Mouse (Mus musculus) layer of hippocampus, adult 9-11 months (tissue): ENCODE measurements around the gene Atf6b.

Experiments used
- DNase-seq: peaks from one replicate; pipeline ENCODE4 v3.0.0; 2022

The Atf6b gene

DNA sequence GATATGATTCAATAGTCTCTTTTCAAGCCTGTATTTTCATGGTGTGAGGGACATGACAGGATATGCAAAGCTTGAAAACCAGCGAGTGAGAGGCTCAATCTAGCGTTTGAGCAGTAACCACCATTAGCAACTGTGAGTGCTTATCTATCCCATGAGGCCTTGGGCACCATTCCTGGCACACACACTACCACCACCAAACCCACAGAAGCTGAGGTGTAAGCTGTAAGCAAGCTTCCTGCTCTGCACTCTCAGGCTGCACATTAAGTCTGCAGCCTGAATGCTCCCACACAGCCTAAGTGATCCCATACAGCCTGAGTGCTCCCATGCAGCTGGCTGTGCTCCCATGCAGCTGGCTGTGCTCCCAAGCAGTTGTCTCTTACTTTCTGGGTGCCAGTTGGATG lies 53.7 kb downstream of the Atf6b start:
- peak; percentile 67 for DNase-seq
